Comparison of ENCODE assay signal across 8 mouse cellular contexts in the genomic region with DNA sequence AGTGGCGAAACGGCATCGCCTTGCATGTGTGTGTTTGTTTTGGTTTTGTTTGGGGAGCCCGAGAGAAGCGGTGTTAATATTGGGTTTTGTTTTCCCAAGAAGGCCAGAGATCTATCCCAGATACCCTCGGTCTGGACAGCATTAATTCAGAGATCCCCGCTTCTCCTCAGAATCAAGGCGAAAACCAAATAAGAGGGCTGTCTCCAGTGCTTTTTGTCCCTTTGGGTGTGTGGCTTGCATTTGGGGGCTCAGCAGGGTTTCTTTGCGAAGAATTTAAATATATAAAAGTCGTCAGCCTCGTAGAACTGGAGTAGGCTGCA. TPM values are rescaled to one million over a fixed set of nuclear protein-coding genes. Genes with fewer than 3 reads are reported as not detected.
DNase-seq lines count a peak whose midpoint lies in the region; ATAC-seq and TF ChIP-seq lines count a peak whose summit lies in the region.

No protein-coding gene starts in this region.

- no peak for TF ChIP-seq CTCF in E14TG2a.4 (conservative IDR thresholded peaks at IDR 0.05; ENCODE audit: low read length)

- no peaks in the 10 kb centered on the region for H3K27me3 ChIP-seq in heart, embryonic 13.5 days (replicated peaks)
- peaks cover 53% of the 10 kb centered on the region for H3K27me3 ChIP-seq in E14TG2a.4 (ENCODE audit: insufficient read depth, low read length)
- H3K27me3 ChIP-seq in forebrain, embryonic 14.5 days (replicated peaks; ENCODE audit: control insufficient read depth, insufficient read depth, low read length): no peaks in the 10 kb centered on the region
- peaks cover 60% of the 10 kb centered on the region for H3K27me3 ChIP-seq in liver, embryonic 15.5 days

- DNase-seq in heart, adult 11 months: no peak
- DNase-seq in forebrain, embryonic 14.5 days (ENCODE audit: low spot score): no peak
- DNase-seq in retina, postnatal 1 day: no peak
- no peak for DNase-seq in adrenal gland, postnatal 36 days
- no peak for DNase-seq in natural killer cell, adult 2 months (ENCODE audit: low spot score in 2 of 2)

- H3K27ac ChIP-seq in heart, embryonic 13.5 days (replicated peaks): peak overlapping the region; percentile 80
- 0 out of 2 replicates have a peak overlapping the region, but pooled peaks have one; percentile 76 for H3K27ac ChIP-seq in forebrain, embryonic 14.5 days (ENCODE audit: low read depth, low read length)
- peak overlapping the region; percentile 75 for H3K27ac ChIP-seq in liver, embryonic 15.5 days (replicated peaks)

- no peak for ATAC-seq in heart, embryonic 13.5 days (ENCODE audit: extremely low read depth, insufficient number of reproducible peaks, low FRiP score, low TSS enrichment)
- no peak; the same call in 1 of the 2 replicates for ATAC-seq in forebrain, embryonic 14.5 days
- ATAC-seq in liver, embryonic 15.5 days (ENCODE audit: insufficient read depth): no peak

- peak overlapping the region; percentile 95 for H3K4me3 ChIP-seq in heart, embryonic 13.5 days
- peak overlapping the region; percentile 86 for H3K4me3 ChIP-seq in E14TG2a.4 (replicated peaks; ENCODE audit: low read length)
- peak overlapping the region; percentile 89 for H3K4me3 ChIP-seq in forebrain, embryonic 14.5 days (ENCODE audit: low read depth, low read length)
- H3K4me3 ChIP-seq in liver, embryonic 15.5 days (replicated peaks): peak overlapping the region; percentile 71

- H3K4me1 ChIP-seq in heart, embryonic 13.5 days: peaks cover 31% of the 10 kb centered on the region
- peaks cover 16% of the 10 kb centered on the region; the same call in 1 of the 2 replicates for H3K4me1 ChIP-seq in E14TG2a.4 (replicated peaks; ENCODE audit: low read depth, low read length)
- H3K4me1 ChIP-seq in forebrain, embryonic 14.5 days (ENCODE audit: control insufficient read depth, insufficient read depth, low read length): peaks cover 13% of the 10 kb centered on the region; the same call in 1 of the 2 replicates
- H3K4me1 ChIP-seq in liver, embryonic 15.5 days (replicated peaks): peaks cover 22% of the 10 kb centered on the region

- peak overlapping the region; percentile 96 for H3K4me2 ChIP-seq in heart, embryonic 13.5 days
- H3K4me2 ChIP-seq in forebrain, embryonic 14.5 days (ENCODE audit: low read length): peak overlapping the region; percentile 94
- H3K4me2 ChIP-seq in liver, embryonic 15.5 days: peak overlapping the region; percentile 96

- peaks cover 13% of the 10 kb centered on the region for H3K36me3 ChIP-seq in heart, embryonic 13.5 days
- H3K36me3 ChIP-seq in E14TG2a.4 (ENCODE audit: insufficient read depth, low read length): no peaks in the 10 kb centered on the region
- H3K36me3 ChIP-seq in forebrain, embryonic 14.5 days (ENCODE audit: control insufficient read depth, insufficient read depth, low read length): no peaks in the 10 kb centered on the region
- 0 out of 2 replicates have a peak, but pooled peaks cover 6% of the 10 kb centered on the region for H3K36me3 ChIP-seq in liver, embryonic 15.5 days (replicated peaks)

- H3K9me3 ChIP-seq in heart, embryonic 13.5 days: no peaks in the 10 kb centered on the region
- H3K9me3 ChIP-seq in E14TG2a.4 (ENCODE audit: low read length): peaks cover 10% of the 10 kb centered on the region
- no peaks in the 10 kb centered on the region for H3K9me3 ChIP-seq in forebrain, embryonic 14.5 days (replicated peaks; ENCODE audit: control insufficient read depth, low read length)
- H3K9me3 ChIP-seq in liver, embryonic 15.5 days (replicated peaks): no peaks in the 10 kb centered on the region

- peak overlapping the region; percentile 97 for H3K9ac ChIP-seq in heart, embryonic 13.5 days
- peak overlapping the region; percentile 91 for H3K9ac ChIP-seq in forebrain, embryonic 14.5 days (ENCODE audit: low read length)
- H3K9ac ChIP-seq in liver, embryonic 15.5 days: peak overlapping the region; percentile 75

- WGBS in heart, embryonic 13.5 days: 4% methylated on average over 11 of the region's 11 CpGs
- 2% methylated on average over 11 of the region's 11 CpGs for WGBS in forebrain, embryonic 14.5 days
- 4% methylated on average over 11 of the region's 11 CpGs for WGBS in liver, embryonic 15.5 days (ENCODE audit: insufficient replicate concordance)

RNA-seq across cellular contexts. Expression of a gene that starts 0.3 kb away (rescaled TPM):
- polyA plus RNA-seq in heart, embryonic 13.5 days (2015; fragmentation: Nextera tagmentation; extraction: Ambion mirVana): 17.9 and 21.2 TPM in 2 replicates
- 8.4 and 11.3 TPM in 2 replicates for polyA plus RNA-seq in forebrain, embryonic 14.5 days (2014; fragmentation: Nextera tagmentation; extraction: Ambion mirVana)
- polyA plus RNA-seq in liver, embryonic 15.5 days (2015; fragmentation: Nextera tagmentation; extraction: Ambion mirVana): 5.2 and 6.4 TPM in 2 replicates
- 10 to 100 TPM; 19.2 to 25.1 TPM for total RNA-seq in adrenal gland, postnatal 36 days (2021)

RNA-seq across cellular contexts. Expression of a gene that starts 54.3 kb away (rescaled TPM):
- polyA plus RNA-seq in heart, embryonic 13.5 days (2015; fragmentation: Nextera tagmentation; extraction: Ambion mirVana): 35.8 and 38.4 TPM in 2 replicates
- 9.7 and 10.7 TPM in 2 replicates for polyA plus RNA-seq in forebrain, embryonic 14.5 days (2014; fragmentation: Nextera tagmentation; extraction: Ambion mirVana)
- 3.1 and 3.5 TPM in 2 replicates for polyA plus RNA-seq in liver, embryonic 15.5 days (2015; fragmentation: Nextera tagmentation; extraction: Ambion mirVana)
- 1 to 10 TPM; 6.0 to 8.9 TPM for total RNA-seq in adrenal gland, postnatal 36 days (2021)
